Mouse (Mus musculus): ENCODE data around the gene Srgap2.

The Srgap2 gene

GRCm38 (mm10) chr1:131290648-131291047, 236.5 kb downstream of the Srgap2 start:
- in situ Hi-C loops (cut with MboI, MseI), result no loop called here

DNA sequence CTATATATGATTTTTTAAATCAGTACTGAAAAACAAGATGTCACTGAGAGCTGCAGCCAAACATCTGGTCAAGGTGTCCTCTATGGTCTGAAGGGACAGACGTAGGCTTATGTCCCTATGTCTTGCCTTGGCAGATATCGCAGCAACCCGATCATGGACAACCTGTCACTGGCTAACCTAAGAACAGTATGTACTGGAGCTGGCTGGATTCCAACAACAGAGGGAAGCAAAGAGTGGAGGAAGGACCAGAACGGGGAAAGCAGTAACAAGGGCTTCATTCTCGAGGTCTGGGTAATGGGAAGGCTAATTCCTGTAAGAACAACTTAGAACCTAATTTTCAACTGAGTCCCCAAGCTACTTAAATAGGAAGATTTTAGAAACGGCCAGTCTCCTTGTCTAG, 238.2 kb downstream of the Srgap2 start:
- in situ Hi-C loops (cut with MboI, MseI), result loop anchor here (5.0 kb wide), 1 partner anchor 263 kb away; no protein-coding TSS in a partner anchor

DNA sequence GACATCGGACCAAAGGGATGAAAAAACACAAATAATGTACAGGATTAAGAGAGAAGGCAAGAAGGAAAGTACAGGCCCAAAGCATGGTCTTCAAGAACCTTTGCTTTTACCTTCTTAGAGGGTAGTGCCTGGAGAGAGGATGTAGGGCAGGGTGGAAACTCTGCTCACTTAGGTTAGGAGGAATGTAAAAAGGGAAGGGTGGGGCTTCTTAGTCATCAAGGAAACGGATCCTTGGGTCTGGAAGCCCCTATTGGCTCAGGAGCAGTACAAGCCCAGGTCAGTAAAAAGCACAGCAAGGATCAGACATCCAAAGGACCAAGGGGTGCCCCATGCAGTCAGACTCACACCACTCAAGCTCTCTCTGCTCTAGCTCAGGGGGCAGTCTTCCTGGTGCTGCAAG, 239.9 kb downstream of the Srgap2 start:
- in situ Hi-C loops (cut with MboI, MseI), result loop anchor here (5.0 kb wide), 1 partner anchor 265 kb away; no protein-coding TSS in a partner anchor

DNA sequence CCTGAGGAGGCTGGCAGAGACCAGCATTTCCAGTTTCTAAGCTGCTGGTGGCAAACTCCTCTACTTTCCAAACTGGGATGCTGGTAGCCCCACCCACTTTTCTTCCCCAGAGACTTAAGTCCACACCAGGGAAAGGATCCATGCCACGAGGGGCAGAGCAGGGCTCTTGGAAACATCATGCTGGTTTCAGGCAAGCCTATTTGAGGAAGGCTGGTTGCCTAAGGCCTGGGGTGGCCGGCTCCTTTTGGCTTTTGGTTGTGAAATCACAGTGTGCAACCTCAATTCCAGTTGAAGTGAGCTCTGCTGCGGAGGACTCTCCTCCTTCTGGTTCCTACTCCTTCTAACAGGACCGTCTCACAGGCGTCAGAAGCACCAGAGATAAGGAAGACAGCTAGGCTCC, 240.3 kb downstream of the Srgap2 start:
- in situ Hi-C loops (cut with MboI, MseI), result loop anchor here (5.0 kb wide), 1 partner anchor 265 kb away; no protein-coding TSS in a partner anchor

DNA sequence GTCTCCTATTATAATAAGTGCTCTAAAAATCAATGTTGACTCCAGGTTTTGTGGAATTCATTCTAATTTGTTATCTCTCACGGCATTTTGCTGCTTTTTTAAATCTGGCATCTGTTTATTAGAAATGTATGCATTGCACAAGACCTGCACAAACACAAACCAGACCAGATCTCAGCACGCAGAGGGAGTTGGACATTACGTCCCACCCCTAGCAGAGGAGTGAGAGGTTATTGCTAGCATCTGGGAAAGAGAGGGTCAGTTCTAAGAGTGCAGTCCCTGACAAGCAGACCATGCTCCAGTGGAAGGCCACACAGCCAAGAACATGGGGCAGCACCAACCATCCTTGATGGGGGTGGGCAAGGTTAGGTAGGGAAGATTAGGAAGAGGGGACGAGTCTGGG, 242.5 kb downstream of the Srgap2 start:
- in situ Hi-C loops (cut with MboI, MseI), result loop anchor here (5.0 kb wide), 1 partner anchor 268 kb away; no protein-coding TSS in a partner anchor

- in situ Hi-C loops (cut with MboI, MseI), result no loop called here
Observed at GRCm38 (mm10) chr1:131284167-131284566, 243.0 kb downstream of the Srgap2 start.

DNA sequence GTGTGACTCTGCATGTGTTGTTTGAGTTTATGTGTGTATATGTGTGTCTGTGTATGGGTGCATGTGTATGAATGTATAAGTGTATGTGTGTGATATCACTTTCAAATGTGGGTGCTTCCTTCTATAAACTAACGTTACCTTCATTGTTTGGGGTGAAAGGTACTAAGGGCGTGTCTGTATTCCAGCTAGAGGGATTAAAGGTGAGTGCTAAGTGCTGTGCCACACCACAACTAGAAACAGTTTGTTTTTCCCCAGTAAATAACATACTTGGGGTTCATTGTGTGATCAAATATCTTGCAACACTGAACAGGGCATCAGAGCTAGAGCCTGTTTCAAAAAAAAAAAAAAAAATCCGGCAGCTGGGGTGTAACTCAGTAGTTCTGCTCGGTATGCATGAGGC, 245.4 kb downstream of the Srgap2 start:
- in situ Hi-C loops (cut with MboI, MseI), result no loop called here

- in situ Hi-C loops (cut with MboI, MseI), result no loop called here
Observed at GRCm38 (mm10) chr1:131280280-131280679, 246.9 kb downstream of the Srgap2 start.

- in situ Hi-C loops (cut with MboI, MseI), result no loop called here
Observed at GRCm38 (mm10) chr1:131279456-131279776, 247.7 kb downstream of the Srgap2 start, which contains the start of gene Ikbke. Ikbke (minus strand) TSS chr1:131279606.

- in situ Hi-C loops (cut with MboI, MseI), result no loop called here
Observed at GRCm38 (mm10) chr1:131278606-131279455, 248.3 kb downstream of the Srgap2 start.

- in situ Hi-C loops (cut with MboI, MseI), result no loop called here
Observed at GRCm38 (mm10) chr1:131276831-131277230, 250.3 kb downstream of the Srgap2 start.

GRCm38 (mm10) chr1:131275577-131275976, 251.6 kb downstream of the Srgap2 start:
- in situ Hi-C loops (cut with MboI, MseI), result no loop called here

GRCm38 (mm10) chr1:131274725-131275539, 252.2 kb downstream of the Srgap2 start:
- in situ Hi-C loops (cut with MboI, MseI), result no loop called here

GRCm38 (mm10) chr1:131269797-131270578, 257.2 kb downstream of the Srgap2 start:
- in situ Hi-C loops (cut with MboI, MseI), result no loop called here

GRCm38 (mm10) chr1:131268776-131269175, 258.4 kb downstream of the Srgap2 start:
- in situ Hi-C loops (cut with MboI, MseI), result no loop called here

DNA sequence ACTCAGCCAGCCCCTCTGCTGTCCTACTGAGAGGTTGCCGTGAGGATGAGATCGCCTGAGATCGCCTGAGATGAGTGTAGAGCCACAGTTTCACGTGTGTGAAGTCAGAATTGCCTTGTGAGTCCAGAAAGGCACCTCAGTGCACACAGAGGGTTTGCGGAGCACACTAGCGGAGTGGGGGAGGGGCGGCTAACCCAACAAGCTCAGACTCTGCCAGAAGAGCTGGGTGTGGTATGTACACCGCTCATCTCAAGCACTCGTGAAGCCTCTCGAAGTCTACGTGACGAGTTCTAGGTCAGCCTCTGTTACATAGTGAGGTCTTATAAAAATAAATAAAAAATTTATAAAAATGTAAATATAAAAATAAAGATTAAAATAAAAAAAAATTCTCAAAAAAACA, 263.2 kb downstream of the Srgap2 start:
- in situ Hi-C loops (cut with MboI, MseI), result loop anchor here (5.0 kb wide), 1 partner anchor 92 kb away; no protein-coding TSS in a partner anchor

GRCm38 (mm10) chr1:131260309-131260656, 266.9 kb downstream of the Srgap2 start:
- in situ Hi-C loops (cut with MboI, MseI), result loop anchor here (5.0 kb wide), 1 partner anchor 88 kb away; no protein-coding TSS in a partner anchor

GRCm38 (mm10) chr1:131259632-131260308, 267.4 kb downstream of the Srgap2 start:
- in situ Hi-C loops (cut with MboI, MseI), result loop anchor here (5.0 kb wide), 1 partner anchor 87 kb away; no protein-coding TSS in a partner anchor

DNA sequence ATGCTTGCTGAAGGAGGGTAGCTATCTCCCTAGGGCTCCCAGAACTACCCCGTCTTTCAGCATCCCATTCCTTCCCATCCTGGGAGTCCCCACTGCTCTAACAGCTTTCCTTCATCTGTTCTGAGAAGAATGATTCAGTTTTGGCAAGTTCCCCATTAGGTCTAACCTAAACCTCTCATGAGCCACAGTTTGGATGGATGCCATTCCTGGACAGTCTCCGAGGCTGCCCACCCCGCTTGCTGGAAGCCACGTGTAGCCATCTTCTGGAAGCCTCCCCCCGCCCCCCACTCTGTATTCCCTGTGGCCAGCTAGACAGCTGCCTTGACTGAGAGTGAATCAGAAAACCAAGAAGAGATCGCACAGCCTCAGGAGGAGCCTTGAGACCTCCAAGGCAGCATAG, 269.9 kb downstream of the Srgap2 start:
- in situ Hi-C loops (cut with MboI, MseI), result no loop called here

DNA sequence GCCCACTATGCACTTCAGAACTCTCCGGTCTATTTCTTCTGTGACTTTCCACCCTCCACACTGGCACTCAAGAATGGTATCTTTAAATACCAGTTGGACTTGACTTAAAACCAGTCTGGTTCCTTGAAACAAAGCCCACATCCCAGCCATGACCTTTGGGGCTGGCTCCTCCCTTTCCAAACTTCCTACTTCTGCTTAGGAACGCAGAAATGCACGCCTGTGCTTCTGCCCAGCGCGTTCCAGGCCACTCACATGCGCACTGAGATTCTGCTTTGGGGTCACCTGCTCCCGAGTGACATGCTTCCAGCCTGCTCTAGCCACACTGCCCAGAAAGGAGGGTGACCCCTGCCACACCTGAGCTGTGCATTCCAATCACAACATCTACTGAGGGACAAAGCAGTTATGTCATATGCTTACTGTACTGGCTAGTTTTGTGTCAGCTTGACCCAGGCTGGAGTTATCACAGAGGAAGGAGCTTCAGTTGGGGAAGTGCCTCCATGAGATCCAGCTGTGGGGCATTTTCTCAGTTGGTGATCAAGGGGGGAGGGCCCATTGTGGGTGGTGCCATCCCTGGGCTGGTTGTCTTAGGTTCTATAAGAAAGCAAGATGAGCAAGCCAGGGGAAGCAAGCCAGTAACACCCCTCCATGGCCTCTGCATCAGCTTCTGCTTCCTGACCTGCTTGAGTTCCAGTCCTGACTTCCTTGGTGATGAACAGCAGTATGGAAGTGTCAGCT, 274.5 kb downstream of the Srgap2 start:
- in situ Hi-C loops (cut with MboI, MseI), result loop anchor here (5.0 kb wide), 1 partner anchor 35 kb away; no protein-coding TSS in a partner anchor
